ENCODE assay signal across 21 mouse cellular contexts in the genomic region with DNA sequence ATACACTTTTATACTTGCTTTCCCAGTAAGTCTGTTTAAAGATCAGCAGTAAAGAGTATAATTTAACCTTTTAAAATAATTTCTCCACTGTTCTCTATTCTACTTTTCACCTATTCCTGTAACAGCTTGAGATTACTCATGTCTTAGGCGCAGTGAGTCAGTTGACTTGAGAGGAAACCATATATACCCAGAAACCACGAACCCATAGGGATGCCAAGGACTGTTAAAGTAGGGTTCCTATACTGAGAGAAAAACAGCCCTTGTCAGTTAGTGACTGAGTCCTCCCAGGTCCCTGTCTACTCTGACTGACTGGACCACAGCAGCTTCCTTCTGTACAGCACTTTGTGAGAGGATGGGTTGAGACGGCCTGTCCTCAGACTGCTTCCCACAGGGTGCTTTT. TPM values are rescaled to one million over a fixed set of nuclear protein-coding genes. Genes with fewer than 3 reads are reported as not detected.
A peak's percentile ranks its signal among the peaks of the same experiment; 100 is the strongest.
DNase-seq lines count a peak whose midpoint lies in the region; ATAC-seq and TF ChIP-seq lines count a peak whose summit lies in the region.
"Had no signal": no experiment of that assay in that cellular context is flagged by ENCODE, and none has a peak within 500 bp of the region (broad histone marks: within the 10 kb centered on the region; RNA-seq: fewer than 3 reads in every experiment).

No protein-coding gene starts in this region.

- peak overlapping the region; percentile 88 for H3K27ac ChIP-seq in spleen, adult 2 months (ENCODE audit: insufficient read depth, low read length)
- H3K27ac ChIP-seq in bone marrow, adult 2 months (ENCODE audit: control insufficient read depth, insufficient read depth, low read depth, low read length, poor library complexity) = peak overlapping the region; percentile 44
- H3K27ac ChIP-seq: hindbrain, embryonic 10.5 days; hindbrain, postnatal 0 days; kidney, postnatal 0 days; limb, embryonic 15.5 days; macrophage; neural tube, embryonic 15.5 days; stomach, embryonic 15.5 days had no signal

- H3K4me3 ChIP-seq in spleen, adult 2 months (ENCODE audit: extremely low read depth, insufficient read depth, insufficient read length) = no peak overlapping the region
- no peak overlapping the region for H3K4me3 ChIP-seq in bone marrow, adult 2 months (replicated peaks; ENCODE audit: control insufficient read depth, low read depth, low read length)
- H3K4me3 ChIP-seq: hindbrain, embryonic 10.5 days; limb, embryonic 15.5 days; lung, embryonic 15.5 days; neural tube, embryonic 15.5 days; stomach, embryonic 15.5 days had no signal

- H3K4me1 ChIP-seq in spleen, adult 2 months (ENCODE audit: control insufficient read depth, insufficient read depth, insufficient read length) = peaks cover 41% of the 10 kb centered on the region
- H3K4me1 ChIP-seq in bone marrow, adult 2 months (ENCODE audit: control insufficient read depth, insufficient read depth, low read length) = peaks cover 15% of the 10 kb centered on the region

- H3K36me3 ChIP-seq in spleen, adult 2 months (ENCODE audit: control insufficient read depth, insufficient read depth, low read length) = no peaks in the 10 kb centered on the region
- H3K36me3 ChIP-seq: limb, embryonic 15.5 days; lung, embryonic 15.5 days; neural tube, embryonic 15.5 days; stomach, embryonic 15.5 days had no signal

- no peak for TF ChIP-seq CTCF in spleen, adult 2 months (IDR thresholded peaks at IDR 0.05; ENCODE audit: extremely low read depth, insufficient read depth, insufficient read length, insufficient replicate concordance)
- no peak for TF ChIP-seq CTCF in bone marrow, adult 2 months (IDR thresholded peaks at IDR 0.05; ENCODE audit: control insufficient read depth, insufficient read depth, low read length)

- no peak for DNase-seq in spleen, adult 2 months (ENCODE audit: low read depth in 1 of 2, low spot score in 2 of 2)
- no peak for DNase-seq in spleen, postnatal 10 days (ENCODE audit: low spot score in 2 of 2)
- DNase-seq in layer of hippocampus, adult 8-10 months (ENCODE audit: low spot score in 2 of 2) = no peak
- DNase-seq in lung, postnatal 25 days (ENCODE audit: low spot score) = no peak
- no peak for DNase-seq in adrenal gland, postnatal 14 days
- DNase-seq: cerebellum, adult 11 months; heart, adult 11 months; kidney, adult 11 months; right cerebral cortex, postnatal 14 days; spleen, adult 18-20 months; thymus, adult 18-20 months had no signal

- 0 out of 2 replicates have a peak, but pooled peaks have one; percentile 2 for ATAC-seq in megakaryocyte, adult 5-6 weeks (ENCODE audit: poor library complexity, severe bottlenecking)
- ATAC-seq: hindbrain, postnatal 0 days had no signal

- 27% methylated on average over 3 of the region's 3 CpGs for WGBS in spleen, adult 2 months
- 18% methylated on average over 3 of the region's 3 CpGs for WGBS in bone marrow, adult 2 months

- no peaks in the 10 kb centered on the region for H3K27me3 ChIP-seq in spleen, adult 2 months (ENCODE audit: control insufficient read depth, insufficient read depth, low read length)
- H3K27me3 ChIP-seq: limb, embryonic 15.5 days; lung, embryonic 15.5 days; neural tube, embryonic 15.5 days; stomach, embryonic 15.5 days had no signal

- TF ChIP-seq POLR2A in spleen, adult 2 months (IDR thresholded peaks at IDR 0.05; ENCODE audit: low read depth, low read length) = no peak
- no peak for TF ChIP-seq POLR2A in bone marrow, adult 2 months (IDR thresholded peaks at IDR 0.05; ENCODE audit: borderline replicate concordance, control insufficient read depth, low read depth, low read length)

RNA-seq across cellular contexts. Expression of a gene that starts 8.7 kb away (rescaled TPM):
- 9.0 and 12.9 TPM in 2 replicates for polyA plus RNA-seq in spleen, adult 2 months (2012; rRNA removed)
- polyA plus RNA-seq in bone marrow, adult 2 months (2011; ENCODE audit: insufficient read depth, insufficient read length, low replicate concordance, missing spikeins) = 5.7 and 11.2 TPM in 2 replicates
- 18.2 and 21.2 TPM in 2 replicates for total RNA-seq in megakaryocyte, adult 5-6 weeks (2015)
- 37.1 and 37.6 TPM in 2 replicates for total RNA-seq in megakaryocyte, adult 5-6 weeks (2017)
- 10 to 100 TPM; 15.4 to 17.4 (median 17.3) TPM for total RNA-seq in layer of hippocampus, adult 8-10 months (2022)
- 18.0 and 18.9 TPM in 2 replicates for total RNA-seq in adrenal gland, postnatal 14 days (2021)

RNA-seq across cellular contexts. Expression of a gene that starts 38.6 kb away (rescaled TPM):
- polyA plus RNA-seq in spleen, adult 2 months (2012; rRNA removed) = 63.7 and 81.9 TPM in 2 replicates
- 19.1 and 33.2 TPM in 2 replicates for polyA plus RNA-seq in bone marrow, adult 2 months (2011; ENCODE audit: insufficient read depth, insufficient read length, low replicate concordance, missing spikeins)
- total RNA-seq in megakaryocyte, adult 5-6 weeks (2015) = 113 and 122 TPM in 2 replicates
- 74.8 and 84.5 TPM in 2 replicates for total RNA-seq in megakaryocyte, adult 5-6 weeks (2017)
- total RNA-seq in layer of hippocampus, adult 8-10 months (2022) = 10 to 100 TPM; 52.9 to 61.0 (median 54.6) TPM
- total RNA-seq in adrenal gland, postnatal 14 days (2021) = 81.4 and 90.2 TPM in 2 replicates

RNA-seq across cellular contexts. Expression of a gene that starts 59.2 kb away (rescaled TPM):
- 7.2 and 9.1 TPM in 2 replicates for polyA plus RNA-seq in spleen, adult 2 months (2012; rRNA removed)
- polyA plus RNA-seq in bone marrow, adult 2 months (2011; ENCODE audit: insufficient read depth, insufficient read length, low replicate concordance, missing spikeins) = 51.0 and 66.0 TPM in 2 replicates
- total RNA-seq in megakaryocyte, adult 5-6 weeks (2015) = 53.8 and 59.6 TPM in 2 replicates
- 61.4 and 76.3 TPM in 2 replicates for total RNA-seq in megakaryocyte, adult 5-6 weeks (2017)
- total RNA-seq in layer of hippocampus, adult 8-10 months (2022) = 10 to 100 TPM; 31.0 to 43.2 (median 33.4) TPM
- total RNA-seq in adrenal gland, postnatal 14 days (2021) = 36.2 and 41.7 TPM in 2 replicates
